Mouse (Mus musculus) CH12F3 (cell line): ENCODE data around the gene Col28a1.

Experiments used
- in situ Hi-C: fragments of 300-500 bp; cut with MboI; formaldehyde crosslinking; loops from 2 replicates; pipeline ENCODE4 v1.14.3; 2020; ENCODE audit warnings: low sequenced_read_pairs

Gene Col28a1

GRCm38 (mm10) chr6:8126545-8126944 lies 65.9 kb downstream of the Col28a1 start:
- in situ Hi-C loops, result no loop called here

GRCm38 (mm10) chr6:8119116-8119515 lies 73.3 kb downstream of the Col28a1 start:
- in situ Hi-C loops, result no loop called here

GRCm38 (mm10) chr6:8118577-8118976 lies 73.8 kb downstream of the Col28a1 start:
- in situ Hi-C loops, result no loop called here

GRCm38 (mm10) chr6:8105870-8106706 lies 86.3 kb downstream of the Col28a1 start:
- in situ Hi-C loops, result no loop called here

GRCm38 (mm10) chr6:8101224-8101623 lies 91.2 kb downstream of the Col28a1 start:
- in situ Hi-C loops, result no loop called here

- in situ Hi-C loops, result no loop called here
Measured at GRCm38 (mm10) chr6:8095856-8096255, 96.6 kb downstream of the Col28a1 start.

- in situ Hi-C loops, result no loop called here
Measured at GRCm38 (mm10) chr6:8094160-8094953, 98.1 kb downstream of the Col28a1 start.

- in situ Hi-C loops, result no loop called here
Measured at GRCm38 (mm10) chr6:8093556-8093955, 98.9 kb downstream of the Col28a1 start.

- in situ Hi-C loops, result no loop called here
Measured at GRCm38 (mm10) chr6:8086847-8087246, 105.6 kb downstream of the Col28a1 start.

GRCm38 (mm10) chr6:8084806-8085205 lies 107.6 kb downstream of the Col28a1 start:
- in situ Hi-C loops, result no loop called here

- in situ Hi-C loops, result no loop called here
Measured at GRCm38 (mm10) chr6:8083196-8083595, 109.2 kb downstream of the Col28a1 start.

GRCm38 (mm10) chr6:8077572-8078146 lies 114.8 kb downstream of the Col28a1 start:
- in situ Hi-C loops, result no loop called here

- in situ Hi-C loops, result no loop called here
Measured at GRCm38 (mm10) chr6:8074914-8075313, 117.5 kb downstream of the Col28a1 start.

- in situ Hi-C loops, result no loop called here
Measured at GRCm38 (mm10) chr6:8068979-8069378, 123.4 kb downstream of the Col28a1 start.

- in situ Hi-C loops, result no loop called here
Measured at GRCm38 (mm10) chr6:8068394-8068793, 124.0 kb downstream of the Col28a1 start.

GRCm38 (mm10) chr6:8067124-8067523 lies 125.3 kb downstream of the Col28a1 start:
- in situ Hi-C loops, result no loop called here

- in situ Hi-C loops, result no loop called here
Measured at GRCm38 (mm10) chr6:8066208-8066607, 126.2 kb downstream of the Col28a1 start.

GRCm38 (mm10) chr6:8059199-8059598 lies 133.2 kb downstream of the Col28a1 start:
- in situ Hi-C loops, result no loop called here

- in situ Hi-C loops, result no loop called here
Measured at GRCm38 (mm10) chr6:8048216-8048615, 144.2 kb downstream of the Col28a1 start.

GRCm38 (mm10) chr6:8046446-8046845 lies 146.0 kb downstream of the Col28a1 start:
- in situ Hi-C loops, result no loop called here

GRCm38 (mm10) chr6:8045825-8046224 lies 146.6 kb downstream of the Col28a1 start:
- in situ Hi-C loops, result no loop called here

- in situ Hi-C loops, result no loop called here
Measured at GRCm38 (mm10) chr6:8028711-8029110, 163.7 kb downstream of the Col28a1 start.
